8 mouse cellular contexts compared by ENCODE assay signal in genomic region chr1:165780586-165781111, GRCm38 (mm10). TPM values are rescaled to one million over a fixed set of nuclear protein-coding genes. Genes with fewer than 3 reads are reported as not detected.
A peak's percentile ranks its signal among the peaks of the same experiment; 100 is the strongest.
DNase-seq lines count a peak whose midpoint lies in the region; ATAC-seq and TF ChIP-seq lines count a peak whose summit lies in the region.
"Had no signal": no experiment of that assay in that cellular context is flagged by ENCODE, and none has a peak within 500 bp of the region (broad histone marks: within the 10 kb centered on the region; RNA-seq: fewer than 3 reads in every experiment).

No protein-coding gene starts in this region.

- intact Hi-C loops in heart, postnatal 36 days (cut with DNase I), result loop anchor here (1.0 to 2.0 kb wide), 4 partner anchors 72 to 373 kb away; no protein-coding TSS in a partner anchor

- H3K27ac ChIP-seq in ES-Bruce4 (ENCODE audit: insufficient read depth, low read length), result no peak overlapping the region
- H3K27ac ChIP-seq in embryonic facial prominence, embryonic 13.5 days, result no peak overlapping the region
- H3K27ac ChIP-seq in limb, embryonic 11.5 days (replicated peaks; ENCODE audit: low read depth, low read length), result no peak overlapping the region
- H3K27ac ChIP-seq in midbrain, embryonic 16.5 days (ENCODE audit: low read length), result no peak overlapping the region

- H3K4me3 ChIP-seq in ES-Bruce4 (ENCODE audit: low read depth, low read length), result peak overlapping the region; percentile 22
- H3K4me3 ChIP-seq in embryonic facial prominence, embryonic 13.5 days, result peak overlapping the region; percentile 38
- H3K4me3 ChIP-seq in limb, embryonic 11.5 days (ENCODE audit: low read depth, low read length), result peak overlapping the region; percentile 33
- H3K4me3 ChIP-seq in midbrain, embryonic 16.5 days (ENCODE audit: low read depth, low read length), result peak overlapping the region; percentile 17

- peak; percentile 18; the same call in 1 of the 2 replicates for ATAC-seq in embryonic facial prominence, embryonic 13.5 days (ENCODE audit: insufficient number of reproducible peaks, insufficient read depth, low FRiP score, low TSS enrichment, low read depth)
- peak; percentile 40; the same call in 1 of the 2 replicates for ATAC-seq in limb, embryonic 11.5 days (ENCODE audit: insufficient number of reproducible peaks, low FRiP score, low TSS enrichment, low read depth)
- ATAC-seq in midbrain, embryonic 16.5 days, result 0 out of 2 replicates have a peak, but pooled peaks have one; percentile 39

- TF ChIP-seq POLR2A in ES-Bruce4 (IDR thresholded peaks at IDR 0.05; ENCODE audit: insufficient read depth, low read length), result no peak

- no peak for TF ChIP-seq EP300 in ES-Bruce4 (IDR thresholded peaks at IDR 0.05; ENCODE audit: insufficient read depth, low read depth, low read length)

- no peaks in the 10 kb centered on the region for H3K9me3 ChIP-seq in ES-Bruce4 (replicated peaks; ENCODE audit: control insufficient read depth, insufficient read depth, low read length, poor library complexity, severe bottlenecking)
- H3K9me3 ChIP-seq in embryonic facial prominence, embryonic 13.5 days, result no peaks in the 10 kb centered on the region
- H3K9me3 ChIP-seq in limb, embryonic 11.5 days (ENCODE audit: control insufficient read depth, low read length), result no peaks in the 10 kb centered on the region
- no peaks in the 10 kb centered on the region for H3K9me3 ChIP-seq in midbrain, embryonic 16.5 days (replicated peaks; ENCODE audit: control insufficient read depth, low read length, poor library complexity, severe bottlenecking)

- peak overlapping the region; percentile 65 for H3K4me2 ChIP-seq in embryonic facial prominence, embryonic 13.5 days
- H3K4me2 ChIP-seq in limb, embryonic 11.5 days (ENCODE audit: low read depth, severe bottlenecking), result peak overlapping the region; percentile 60
- peak overlapping the region; percentile 51 for H3K4me2 ChIP-seq in midbrain, embryonic 16.5 days (ENCODE audit: low read length)

- no peaks in the 10 kb centered on the region for H3K27me3 ChIP-seq in ES-Bruce4 (ENCODE audit: control insufficient read depth, insufficient read depth, low read length, poor library complexity, severe bottlenecking)
- peaks cover 65% of the 10 kb centered on the region for H3K27me3 ChIP-seq in embryonic facial prominence, embryonic 13.5 days
- no peaks in the 10 kb centered on the region for H3K27me3 ChIP-seq in limb, embryonic 11.5 days (ENCODE audit: control insufficient read depth, insufficient read depth, low read length)
- H3K27me3 ChIP-seq in midbrain, embryonic 16.5 days (ENCODE audit: control insufficient read depth, insufficient read depth, low read depth, low read length), result peaks cover 2% of the 10 kb centered on the region; the same call in 1 of the 2 replicates

- no peaks in the 10 kb centered on the region for H3K36me3 ChIP-seq in ES-Bruce4 (ENCODE audit: control insufficient read depth, insufficient read depth, low read length, poor library complexity, severe bottlenecking)
- no peaks in the 10 kb centered on the region for H3K36me3 ChIP-seq in embryonic facial prominence, embryonic 13.5 days
- H3K36me3 ChIP-seq in limb, embryonic 11.5 days (ENCODE audit: control insufficient read depth, insufficient read depth, low read length), result no peaks in the 10 kb centered on the region
- H3K36me3 ChIP-seq in midbrain, embryonic 16.5 days (ENCODE audit: control insufficient read depth, insufficient read depth, low read length), result no peaks in the 10 kb centered on the region

- H3K4me1 ChIP-seq in ES-Bruce4 (ENCODE audit: control insufficient read depth, insufficient read depth, low read length), result peaks cover 2% of the 10 kb centered on the region
- peaks cover 18% of the 10 kb centered on the region for H3K4me1 ChIP-seq in embryonic facial prominence, embryonic 13.5 days
- H3K4me1 ChIP-seq in limb, embryonic 11.5 days (ENCODE audit: control insufficient read depth, insufficient read depth, low read length), result no peaks in the 10 kb centered on the region
- peaks cover 4% of the 10 kb centered on the region; the same call in 1 of the 2 replicates for H3K4me1 ChIP-seq in midbrain, embryonic 16.5 days (ENCODE audit: control insufficient read depth, insufficient read depth, low read length)

- 3% methylated on average over 20 of the region's 20 CpGs for WGBS in embryonic facial prominence, embryonic 13.5 days
- WGBS in limb, embryonic 11.5 days, result 2% methylated on average over 20 of the region's 20 CpGs
- WGBS in midbrain, embryonic 16.5 days, result 1% methylated on average over 20 of the region's 20 CpGs

- peak; percentile 74 for DNase-seq in CD4-positive helper T cell, adult 2 months (ENCODE audit: low read depth, low spot score)
- DNase-seq in heart, postnatal 36 days, result peak; percentile 57 to 61
- peak; percentile 71 for DNase-seq in limb, embryonic 11.5 days (ENCODE audit: low spot score)
- peak; percentile 80 for DNase-seq in thymus, postnatal 4 days

- peak; percentile 75 for TF ChIP-seq CTCF in ES-Bruce4 (IDR thresholded peaks at IDR 0.05; ENCODE audit: low read depth, low read length)

- H3K9ac ChIP-seq in ES-Bruce4 (ENCODE audit: low read depth, poor library complexity, severe bottlenecking), result no peak overlapping the region
- H3K9ac ChIP-seq in embryonic facial prominence, embryonic 13.5 days, result 0 out of 2 replicates have a peak overlapping the region, but pooled peaks have one; percentile 33
- peak overlapping the region; percentile 38; the same call in 1 of the 2 replicates for H3K9ac ChIP-seq in limb, embryonic 11.5 days (ENCODE audit: low read length)
- no peak overlapping the region for H3K9ac ChIP-seq in midbrain, embryonic 16.5 days (ENCODE audit: low read depth, low read length)

RNA-seq across cellular contexts. Expression of gene Cd247, which starts 7.8 kb away (rescaled TPM):
- polyA plus RNA-seq in ES-Bruce4 (2011; ENCODE audit: insufficient read depth, insufficient read length, low read depth, missing spikeins), result not detected in 2 replicates
- 0.87 and 1.7 TPM in 2 replicates for polyA plus RNA-seq in embryonic facial prominence, embryonic 13.5 days (2015; fragmentation: Nextera tagmentation; extraction: Ambion mirVana)
- total RNA-seq in heart, postnatal 36 days (2021), result under 1 TPM; 0.76 to 0.80 TPM
- 1.2 and 1.6 TPM in 2 replicates for polyA plus RNA-seq in limb, embryonic 11.5 days (2014; fragmentation: Nextera tagmentation; extraction: Ambion mirVana)
- polyA plus RNA-seq in midbrain, embryonic 16.5 days (2015; fragmentation: Nextera tagmentation; extraction: Ambion mirVana), result 1.2 and 1.3 TPM in 2 replicates
- total RNA-seq: layer of hippocampus, adult 18-20 months had no signal

RNA-seq across cellular contexts. Expression of gene Creg1, which starts 17.1 kb away (rescaled TPM):
- 18.4 and 27.0 TPM in 2 replicates for polyA plus RNA-seq in ES-Bruce4 (2011; ENCODE audit: insufficient read depth, insufficient read length, low read depth, missing spikeins)
- 43.8 and 60.0 TPM in 2 replicates for polyA plus RNA-seq in embryonic facial prominence, embryonic 13.5 days (2015; fragmentation: Nextera tagmentation; extraction: Ambion mirVana)
- total RNA-seq in heart, postnatal 36 days (2021), result 10 to 100 TPM; 78.3 to 93.2 TPM
- 33.6 and 41.6 TPM in 2 replicates for polyA plus RNA-seq in limb, embryonic 11.5 days (2014; fragmentation: Nextera tagmentation; extraction: Ambion mirVana)
- 32.6 and 33.9 TPM in 2 replicates for polyA plus RNA-seq in midbrain, embryonic 16.5 days (2015; fragmentation: Nextera tagmentation; extraction: Ambion mirVana)

Comparison
In these comparisons a context has a peak if more than half of its experiments do, and no peak if none do; other contexts are left out.
1. H3K9ac ChIP-seq: peak in embryonic facial prominence, embryonic 13.5 days (single experiment) and limb, embryonic 11.5 days (single experiment); none in ES-Bruce4 (single experiment) and midbrain, embryonic 16.5 days (single experiment).
2. Peak in every context shown above with its lines, with median percentiles within 50 percentile points of each other: DNase-seq, H3K4me3 ChIP-seq, ATAC-seq and H3K4me2 ChIP-seq.